Mouse (Mus musculus): Measurements from ENCODE around the gene Zfp871.

Gene Zfp871

GRCm38 (mm10) chr17:32788094-32788559 lies at the start of gene Zfp871:
Gene Zfp871, minus strand, starts transcription at chr17:32788287.
- DNase-seq (ENCODE audit: low read depth, low spot score): peak; percentile 98

DNA sequence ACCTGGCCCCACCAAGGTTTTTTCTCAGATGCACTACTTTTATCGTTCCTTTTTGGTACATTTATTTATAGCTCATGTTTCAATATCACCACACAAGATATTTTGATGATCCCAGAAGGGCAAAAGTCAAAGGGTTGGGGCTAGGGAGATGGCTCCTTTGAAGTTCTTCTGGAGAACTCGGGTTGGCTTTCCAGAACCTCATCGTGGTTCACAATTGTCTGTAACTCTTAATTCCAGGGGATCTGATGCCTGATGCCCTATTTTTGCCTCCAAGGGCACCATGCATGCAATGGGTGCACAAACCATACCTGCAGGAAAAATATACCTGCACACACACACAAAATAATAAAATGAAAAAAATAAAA lies 42.3 kb upstream of the Zfp871 start:
- no peak for DNase-seq (ENCODE audit: low read depth, low spot score)

DNA sequence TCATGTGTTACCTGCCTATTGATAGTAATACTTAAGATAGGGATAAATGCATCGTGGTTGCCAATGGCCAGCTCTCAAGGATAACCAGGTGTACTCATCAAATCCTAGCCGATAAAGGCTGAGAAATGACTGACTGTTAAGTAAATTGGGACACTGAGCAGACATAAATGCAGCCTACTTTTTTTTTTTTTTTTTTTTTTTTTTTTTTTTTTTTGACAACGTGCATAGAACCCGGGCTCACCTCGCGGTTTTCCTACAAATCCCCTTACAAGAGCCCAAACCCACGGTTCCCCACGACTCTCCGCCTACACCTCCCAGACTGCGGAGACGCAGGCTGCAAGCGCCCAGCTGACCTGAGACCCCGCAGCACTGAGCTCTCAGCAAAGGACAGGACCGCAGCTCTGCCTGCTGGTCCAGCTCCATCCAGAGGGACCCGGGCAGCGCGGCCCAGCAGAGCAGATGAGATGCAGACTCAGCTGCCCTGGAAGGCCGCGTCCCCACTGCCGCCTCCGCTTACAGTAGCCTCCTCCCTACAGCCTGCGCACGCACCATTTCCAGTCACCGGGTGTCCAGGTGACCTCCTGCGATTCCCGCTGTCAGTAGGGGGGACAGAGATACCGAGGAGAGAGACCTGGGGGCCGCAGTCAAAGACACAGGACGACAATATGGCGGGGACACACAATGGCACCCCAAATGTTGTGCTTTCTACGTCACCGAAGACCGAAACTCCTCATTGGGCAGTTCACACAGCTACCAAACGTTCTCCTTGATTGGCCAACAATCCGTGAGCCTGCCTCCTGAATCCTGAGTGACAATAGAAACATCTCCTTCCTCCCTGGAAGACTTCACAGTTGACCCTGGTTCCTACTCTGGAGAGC lies 41.7 kb upstream of the Zfp871 start, which contains the start of gene Zfp799:
Gene Zfp799, minus strand, starts transcription at position 722 of the 878 bp plus-strand sequence.
- DNase-seq (ENCODE audit: low read depth, low spot score): peak; percentile 96

DNA sequence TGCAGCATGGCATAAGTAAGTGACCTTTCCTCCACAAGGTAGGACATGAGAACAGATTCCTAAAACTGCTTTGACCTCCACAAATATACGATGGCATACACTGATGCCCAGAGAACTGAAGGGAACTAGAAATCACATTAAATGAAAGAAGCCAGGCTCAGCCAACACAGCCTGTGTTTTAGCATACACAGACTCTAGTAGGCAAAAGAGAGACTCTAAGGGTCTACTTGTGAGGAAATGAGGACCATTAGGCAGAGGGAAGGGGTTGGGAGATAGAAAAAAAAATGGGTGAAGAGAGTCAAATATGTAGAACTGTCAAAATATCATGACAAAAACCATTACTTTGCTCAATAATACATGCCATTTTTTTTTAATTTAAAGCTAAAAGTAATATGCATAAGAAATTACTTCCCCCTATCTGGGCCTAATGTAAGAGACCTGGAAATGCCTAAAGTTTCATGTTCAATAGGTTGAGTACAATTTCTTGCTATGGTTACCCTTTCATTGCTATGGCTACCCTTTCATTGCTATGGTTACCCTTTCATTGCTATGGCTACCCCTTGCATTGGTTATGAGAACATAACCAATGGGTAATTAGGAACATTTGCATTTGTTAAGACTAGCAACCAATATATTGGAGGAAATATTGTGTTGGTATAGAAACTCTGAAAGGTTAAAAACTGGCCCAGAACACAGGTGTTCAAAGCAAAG lies 28.1 kb upstream of the Zfp871 start:
- DNase-seq (ENCODE audit: low read depth, low spot score): no peak

DNA sequence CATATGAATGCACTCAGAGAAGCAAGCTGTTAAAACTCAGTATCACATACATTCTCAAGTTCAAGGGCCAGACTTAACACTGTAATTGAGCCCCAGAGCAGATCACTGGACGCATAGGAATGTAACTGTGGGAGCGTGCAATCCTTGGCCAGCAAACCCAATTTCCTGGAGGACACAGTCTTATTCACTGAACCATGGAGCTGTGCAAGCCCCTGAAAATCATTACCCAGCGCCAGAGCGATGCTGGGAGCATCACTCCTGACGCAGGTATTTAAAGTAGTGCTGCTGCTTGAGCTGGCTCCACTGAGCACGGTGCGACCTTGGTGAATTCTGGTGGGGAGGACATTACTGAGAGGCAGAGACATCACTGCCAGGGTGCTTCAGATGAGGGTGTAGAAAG lies 26.0 kb upstream of the Zfp871 start:
- no peak for DNase-seq (ENCODE audit: low read depth, low spot score)

GRCm38 (mm10) chr17:32810648-32811047 lies 22.6 kb upstream of the Zfp871 start:
- DNase-seq (ENCODE audit: low read depth, low spot score): no peak

- DNase-seq (ENCODE audit: low read depth, low spot score): peak; percentile 97
Measured at GRCm38 (mm10) chr17:32809544-32810374, 21.7 kb upstream of the Zfp871 start, which contains the start of gene Zfp811. Gene Zfp811, minus strand, starts transcription at chr17:32809931.

- no peak for DNase-seq (ENCODE audit: low read depth, low spot score)
Measured at GRCm38 (mm10) chr17:32808921-32809320, 20.8 kb upstream of the Zfp871 start.

- no peak for DNase-seq (ENCODE audit: low read depth, low spot score)
Measured at GRCm38 (mm10) chr17:32789244-32789643, 1.2 kb upstream of the Zfp871 start.

DNA sequence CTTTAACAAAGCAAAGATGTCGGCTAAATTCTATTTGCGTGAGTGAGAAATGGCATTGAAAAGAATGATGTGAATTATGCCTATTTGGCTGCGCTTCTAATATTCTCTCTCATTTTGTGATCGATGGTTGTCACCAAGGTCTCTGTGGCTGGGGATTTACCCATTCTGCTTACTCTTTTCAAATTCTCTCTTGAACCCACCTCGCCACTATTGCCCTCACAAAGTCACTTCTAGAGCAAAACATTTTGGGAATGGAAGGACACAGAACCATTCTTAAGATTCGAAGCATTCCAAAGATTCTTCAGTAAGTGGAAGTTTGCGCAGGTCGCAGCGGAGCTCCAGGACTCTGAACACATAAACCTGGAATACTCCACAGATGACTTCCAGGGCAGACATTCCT lies 489 bp upstream of the Zfp871 start:
- peak; percentile 56 for DNase-seq (ENCODE audit: low read depth, low spot score)

GRCm38 (mm10) chr17:32787436-32788093 lies 522 bp downstream of the Zfp871 start:
- peak; percentile 53 for DNase-seq (ENCODE audit: low read depth, low spot score)

DNA sequence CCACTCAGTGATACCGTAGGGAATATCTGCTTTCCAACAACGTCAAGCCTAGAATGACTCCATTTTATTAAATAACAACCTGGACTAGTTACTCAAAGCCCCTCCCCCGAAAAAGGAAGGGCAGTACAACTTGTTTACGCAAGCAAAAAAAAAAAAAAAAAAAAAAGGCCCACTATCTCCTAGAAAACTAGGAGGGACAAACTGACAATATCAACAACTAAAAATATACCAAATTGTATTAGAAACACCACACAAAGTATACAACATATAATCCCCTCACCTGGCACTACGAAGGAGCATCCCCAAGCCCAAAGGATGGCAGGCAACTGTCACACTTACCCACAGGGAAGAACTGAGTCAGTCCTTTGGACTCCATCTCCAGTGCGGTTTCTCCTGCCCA lies 1.1 kb downstream of the Zfp871 start:
- no peak for DNase-seq (ENCODE audit: low read depth, low spot score)

- DNase-seq (ENCODE audit: low read depth, low spot score): no peak
Measured at GRCm38 (mm10) chr17:32785656-32786055, 2.4 kb downstream of the Zfp871 start.

GRCm38 (mm10) chr17:32777564-32777963 lies 10.5 kb downstream of the Zfp871 start:
- no peak for DNase-seq (ENCODE audit: low read depth, low spot score)

DNA sequence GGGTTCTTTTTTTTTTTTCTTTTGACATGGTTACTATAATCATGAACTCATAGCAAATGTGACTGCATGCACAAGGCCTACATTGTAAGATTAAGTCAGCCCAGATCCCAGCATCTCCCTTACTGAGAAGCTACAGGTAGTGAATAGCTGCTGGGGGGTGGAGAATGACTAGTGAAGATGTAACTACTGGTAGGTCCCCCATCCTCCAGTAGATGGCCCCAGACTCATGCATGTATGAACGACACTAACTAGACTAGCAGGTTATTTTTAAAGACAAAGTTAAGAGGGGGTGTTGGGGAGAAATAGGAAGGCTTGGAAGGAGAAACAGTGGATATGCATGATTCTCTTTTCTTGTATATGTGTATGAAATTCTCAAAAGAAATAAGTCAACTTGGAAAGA lies 16.9 kb downstream of the Zfp871 start:
- DNase-seq (ENCODE audit: low read depth, low spot score): peak; percentile 48

GRCm38 (mm10) chr17:32766422-32766821 lies 21.7 kb downstream of the Zfp871 start:
- DNase-seq (ENCODE audit: low read depth, low spot score): no peak

DNA sequence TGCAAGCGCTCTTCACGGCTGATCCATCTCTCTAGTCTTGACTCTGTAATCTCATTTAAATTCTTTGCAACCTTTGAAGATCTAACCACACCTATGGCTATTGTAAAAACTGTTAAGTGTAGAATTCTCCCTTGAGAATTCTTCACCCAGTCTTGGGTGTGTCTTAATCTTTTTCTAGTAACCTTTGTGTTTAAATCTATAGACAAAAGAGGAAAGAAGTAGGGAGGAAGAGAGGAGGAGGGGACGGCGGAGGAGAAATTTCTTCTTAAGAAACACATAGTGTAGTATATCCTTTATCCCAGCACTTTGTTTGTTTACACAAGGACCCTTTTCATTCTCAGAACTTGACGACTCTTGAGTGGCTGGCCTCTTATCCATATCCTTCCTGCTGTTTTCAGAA lies 30.8 kb downstream of the Zfp871 start:
- peak; percentile 86 for DNase-seq (ENCODE audit: low read depth, low spot score)

DNA sequence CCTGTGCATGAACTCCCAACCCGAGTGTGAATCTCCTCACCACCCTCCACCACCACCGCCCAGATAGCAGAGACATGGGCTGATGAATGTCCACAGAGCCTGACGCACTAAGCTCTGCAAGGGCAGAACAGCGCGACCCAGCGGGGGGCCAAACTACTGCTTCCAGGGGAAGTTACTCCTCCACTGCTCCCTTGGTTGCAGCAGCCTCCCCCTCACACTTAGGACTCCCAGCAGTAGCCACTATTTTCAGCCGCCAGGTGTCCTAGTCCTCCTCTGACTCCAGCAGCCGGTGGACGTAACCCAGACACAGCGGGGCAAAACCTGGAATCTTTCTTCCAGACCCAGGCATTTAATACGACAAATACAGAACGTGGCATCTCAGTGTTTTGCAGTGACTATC lies 34.5 kb downstream of the Zfp871 start:
- DNase-seq (ENCODE audit: low read depth, low spot score): peak; percentile 87

DNA sequence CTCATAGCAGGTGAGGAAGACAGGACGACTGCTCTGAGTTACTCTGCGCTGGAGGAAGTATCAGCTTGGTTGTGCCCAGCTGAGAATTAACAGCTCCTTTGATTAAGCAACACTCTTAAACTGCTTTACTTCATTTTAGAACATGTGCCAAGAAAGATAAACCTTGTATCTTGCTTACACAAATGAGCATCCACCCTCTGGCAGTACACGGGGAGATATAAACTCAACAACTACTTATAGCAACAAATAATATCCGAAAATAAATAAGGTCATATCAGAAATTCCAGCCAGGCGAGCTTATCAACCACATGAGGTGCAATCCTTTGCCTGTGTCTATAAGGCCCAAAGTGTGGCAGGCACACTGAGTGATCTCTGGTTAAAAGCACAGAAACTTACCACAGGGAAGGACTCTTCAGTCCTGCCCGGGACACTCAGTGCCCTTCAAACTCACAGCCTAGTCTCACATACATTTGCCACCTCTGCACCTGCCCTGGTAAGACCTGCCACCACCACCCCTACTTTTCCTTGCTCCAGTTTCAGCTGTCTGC lies 35.2 kb downstream of the Zfp871 start:
- no peak for DNase-seq (ENCODE audit: low read depth, low spot score)

DNA sequence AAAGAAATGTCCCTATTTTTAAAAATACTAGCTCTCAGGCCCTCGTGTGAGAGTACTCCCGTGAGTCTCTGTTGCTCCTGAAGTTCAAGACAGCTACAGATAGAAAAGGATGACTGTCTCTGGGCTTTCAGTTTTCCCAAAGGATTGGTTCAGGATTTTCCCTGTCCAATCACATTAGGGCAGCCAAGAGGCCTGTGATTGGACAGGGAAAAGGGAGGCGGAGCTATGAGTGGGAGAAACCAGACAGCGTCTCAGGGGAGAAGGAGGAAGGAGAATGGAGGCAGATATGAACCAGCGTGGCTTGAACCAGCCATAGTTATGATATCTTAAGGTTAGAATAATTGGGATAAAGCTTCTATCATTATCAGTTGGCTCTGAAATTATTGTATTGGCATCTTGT lies 37.5 kb downstream of the Zfp871 start:
- DNase-seq (ENCODE audit: low read depth, low spot score): peak; percentile 90

- DNase-seq (ENCODE audit: low read depth, low spot score): peak; percentile 42
Measured at GRCm38 (mm10) chr17:32741057-32741456, 47.0 kb downstream of the Zfp871 start.

Data from R1 (cell line).